Mouse (Mus musculus) left cerebral cortex, adult 6 months (tissue): ENCODE measurements around the gene Dtnb. TPM values are rescaled to one million over a fixed set of nuclear protein-coding genes. Genes with fewer than 3 reads are reported as not detected.

Experiments
- long read RNA-seq, 2 experiments: library from polyadenylated mRNA; unstranded; transcript quantifications; one replicate each; pipeline ENCODE4 v2.0.0; 2019 to 2020
- polyA plus RNA-seq: library from polyadenylated mRNA; unstranded; fragments of <200 nt; fragmentation: Nextera tagmentation; gene quantifications from 2 replicates; pipeline ENCODE4 v1.2.3, GENCODE M21; 2021

Gene Dtnb
- polyA plus RNA-seq, result 54.1 and 94.9 TPM in 2 replicates
- long read RNA-seq, experiment 1, partial matches to known transcripts, result 26 of 224 reads
- long read RNA-seq, experiment 1, other reads (novel, unspliced or antisense), result 191 of 224 reads
- long read RNA-seq, experiment 2, partial matches to known transcripts, result 14 of 41 reads
- long read RNA-seq, experiment 2, other reads (novel, unspliced or antisense), result 24 of 41 reads

DNA sequence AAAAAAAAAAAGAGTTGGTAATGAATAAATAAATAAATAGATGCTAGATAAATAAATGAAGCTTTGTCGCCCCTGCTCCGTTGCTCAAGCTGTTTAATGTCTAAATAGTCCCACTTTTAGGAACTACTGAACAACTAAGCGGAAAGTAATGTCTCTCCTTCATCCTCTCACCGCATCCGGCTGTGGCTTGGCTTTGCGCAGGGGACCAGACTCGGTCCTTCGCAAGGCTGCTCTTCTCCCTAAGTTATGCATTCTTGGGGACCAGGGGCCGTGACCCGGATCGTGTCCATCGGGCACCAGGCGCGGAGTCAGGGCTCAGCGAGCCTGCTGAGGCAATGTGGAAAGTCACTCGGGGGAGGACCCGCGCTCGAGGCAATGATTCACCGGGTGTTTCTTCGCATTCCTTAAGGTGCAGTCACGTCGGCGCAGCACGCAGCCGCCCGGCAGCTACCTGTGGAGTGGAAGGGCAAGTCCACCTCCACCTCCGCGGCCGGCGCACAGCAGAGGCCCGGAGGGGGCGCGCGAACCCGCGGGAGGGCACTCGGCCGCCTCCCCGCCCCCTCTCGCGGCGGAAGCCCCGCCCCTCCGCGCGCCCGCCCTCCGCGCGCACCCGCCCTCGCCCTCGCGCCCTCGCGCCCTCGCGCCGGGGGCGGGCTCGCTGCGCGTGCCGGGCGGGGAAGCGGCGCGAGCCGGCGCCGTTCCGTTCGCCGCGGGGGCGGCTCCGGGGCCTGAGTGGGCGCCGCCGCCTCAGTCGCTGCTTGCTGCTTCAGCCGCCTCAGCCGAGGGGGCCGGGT is at the start of gene Dtnb:
Gene Dtnb, plus strand, starts transcription at position 595 of the 794 bp plus-strand sequence.

DNA sequence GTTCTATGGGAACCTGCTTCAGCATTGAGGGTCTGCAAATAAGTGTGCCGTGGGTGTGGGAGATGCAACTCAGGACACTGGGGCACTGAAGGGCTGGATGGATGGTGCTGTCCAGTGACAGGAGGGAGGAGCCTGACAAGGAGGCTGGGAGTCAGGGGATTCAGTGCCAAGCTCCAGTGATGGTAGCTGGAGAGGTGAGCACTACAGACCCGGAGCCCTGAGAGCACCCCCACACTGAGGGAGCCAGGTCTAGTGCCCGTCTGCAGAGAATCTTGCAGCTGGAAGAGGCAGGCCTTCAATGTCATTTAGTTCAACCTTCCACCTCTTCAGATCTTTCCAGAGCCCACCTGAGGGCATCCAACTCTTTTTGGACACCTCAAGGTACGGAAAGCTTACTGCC is 233.7 kb downstream of the Dtnb start, which contains the start of gene Dnmt3a:
Gene Dnmt3a, plus strand, starts transcription at position 156 of the 400 bp plus-strand sequence.

Other genes starting within 250 kb of the Dtnb start
- gene Kif3c, start 207.2 kb upstream of the Dtnb start, polyA plus RNA-seq, result 28.6 and 31.9 TPM in 2 replicates
- 4.1 and 8.4 TPM in 2 replicates for gene Asxl2, start 145.5 kb upstream of the Dtnb start, polyA plus RNA-seq
- gene Dnmt3a, start 233.6 kb downstream of the Dtnb start, polyA plus RNA-seq, result 14.6 and 30.6 TPM in 2 replicates